Mouse (Mus musculus) erythroblast, embryonic 14.5 days (primary cell): ENCODE results near the gene Rnaseh2a.

ENCODE experiments used
- GATA1 ChIP-seq: IDR thresholded peaks from 2 replicates; pipeline ENCODE4 v1.6.1; 2012; ENCODE audit warnings: low read length, inconsistent platforms, mixed read lengths
- TAL1 ChIP-seq: IDR thresholded peaks from 3 replicates; pipeline ENCODE4 v1.6.1; 2012; ENCODE audit warnings: low read length, inconsistent platforms, mixed read lengths

- TF ChIP-seq GATA1 (no peak), TAL1 (no peak)
These were observed 40.9 kb downstream of the Rnaseh2a start for GRCm38 (mm10) chr8:84928456-84929306.
